Mouse (Mus musculus) erythroid progenitor cell, adult 5-6 weeks (primary cell): ENCODE results near the gene Casc3. TPM values are rescaled to one million over a fixed set of nuclear protein-coding genes. Genes with fewer than 3 reads are reported as not detected.
A peak's percentile ranks its signal among the peaks of the same experiment; 100 is the strongest.

Experiments used
- ATAC-seq: replicated peaks from 2 replicates; pipeline ENCODE4 v1.8.0; 2016; ENCODE audit warnings: moderate number of reproducible peaks, mild to moderate bottlenecking, moderate TSS enrichment, inconsistent platforms; ENCODE audit not compliant: poor library complexity, low FRiP score, severe bottlenecking
- total RNA-seq, 2 experiments: library from RNA; stranded (forward) in 1 of 2; stranded (reverse) in 1 of 2; fragments of 150-400 nt in 1 of 2; fragments of 186-747, 209-891 nt in 1 of 2; gene quantifications; 2 replicates each; pipeline versions ENCODE4 v1.2.3 to v1.2.4; 2015 to 2017; ENCODE audit warnings: low replicate concordance in 2 of 2

Gene Casc3
- total RNA-seq, 2 experiments from 2014 or later, result 60.4 to 92.7 TPM

- ATAC-seq, result peak; percentile 68
These were observed 54.3 kb downstream of the Casc3 start for GRCm38 (mm10) chr11:98858759-98859731.

- peak; percentile 94 for ATAC-seq
These were observed 58.5 kb downstream of the Casc3 start, which contains the start of gene Wipf2 for GRCm38 (mm10) chr11:98863028-98863750. Gene Wipf2 (plus strand): TSS chr11:98863638.

- ATAC-seq, result peak; percentile 27
These were observed 59.2 kb downstream of the Casc3 start for GRCm38 (mm10) chr11:98863751-98864429.

- no peak for ATAC-seq
These were observed 62.6 kb downstream of the Casc3 start for GRCm38 (mm10) chr11:98867293-98867692.

GRCm38 (mm10) chr11:98869906-98870305 lies 65.2 kb downstream of the Casc3 start:
- no peak for ATAC-seq

GRCm38 (mm10) chr11:98870791-98871190 lies 66.1 kb downstream of the Casc3 start:
- no peak for ATAC-seq

GRCm38 (mm10) chr11:98871416-98871815 lies 66.7 kb downstream of the Casc3 start:
- no peak for ATAC-seq

GRCm38 (mm10) chr11:98872040-98872439 lies 67.3 kb downstream of the Casc3 start:
- no peak for ATAC-seq

- peak; percentile 98 for ATAC-seq
These were observed 69.2 kb downstream of the Casc3 start for GRCm38 (mm10) chr11:98873900-98874299.

- no peak for ATAC-seq
These were observed 72.3 kb downstream of the Casc3 start for GRCm38 (mm10) chr11:98877001-98877400.

Other genes with a start within 250 kb of the Casc3 start
- 54.5 and 58.4 TPM in 2 replicates for gene Ormdl3, start 217.5 kb upstream of the Casc3 start, total RNA-seq (2015; ENCODE audit: low replicate concordance)
- gene Ormdl3, start 217.5 kb upstream of the Casc3 start, total RNA-seq (2017; ENCODE audit: low replicate concordance), result 68.6 and 79.1 TPM in 2 replicates
- gene Lrrc3c, start 206.6 kb upstream of the Casc3 start, total RNA-seq (2015; ENCODE audit: low replicate concordance), result not detected in 2 replicates
- not detected in 2 replicates for gene Lrrc3c, start 206.6 kb upstream of the Casc3 start, total RNA-seq (2017; ENCODE audit: low replicate concordance)
- gene Gm12355, start 179.2 kb upstream of the Casc3 start, total RNA-seq (2015; ENCODE audit: low replicate concordance), result 5.4 TPM in 1 of 2 replicates, not detected in the other
- gene Gm12355, start 179.2 kb upstream of the Casc3 start, total RNA-seq (2017; ENCODE audit: low replicate concordance), result 1.1 and 3.9 TPM in 2 replicates
- gene Gsdma3, start 178.5 kb upstream of the Casc3 start, total RNA-seq (2015; ENCODE audit: low replicate concordance), result not detected in 2 replicates
- not detected in 2 replicates for gene Gsdma3, start 178.5 kb upstream of the Casc3 start, total RNA-seq (2017; ENCODE audit: low replicate concordance)
- gene Gsdma2, start 158.1 kb upstream of the Casc3 start, total RNA-seq (2015; ENCODE audit: low replicate concordance), result not detected in 2 replicates
- not detected in 2 replicates for gene Gsdma2, start 158.1 kb upstream of the Casc3 start, total RNA-seq (2017; ENCODE audit: low replicate concordance)
- gene Gsdma, start 140.6 kb upstream of the Casc3 start, total RNA-seq (2015; ENCODE audit: low replicate concordance), result not detected in 2 replicates
- not detected in 2 replicates for gene Gsdma, start 140.6 kb upstream of the Casc3 start, total RNA-seq (2017; ENCODE audit: low replicate concordance)
- gene Psmd3, start 122.4 kb upstream of the Casc3 start, total RNA-seq (2015; ENCODE audit: low replicate concordance), result 28.1 and 30.3 TPM in 2 replicates
- gene Psmd3, start 122.4 kb upstream of the Casc3 start, total RNA-seq (2017; ENCODE audit: low replicate concordance), result 23.6 and 30.7 TPM in 2 replicates
- not detected in 2 replicates for gene Csf3, start 103.6 kb upstream of the Casc3 start, total RNA-seq (2015; ENCODE audit: low replicate concordance)
- gene Csf3, start 103.6 kb upstream of the Casc3 start, total RNA-seq (2017; ENCODE audit: low replicate concordance), result not detected in 2 replicates
- gene Med24, start 75.5 kb upstream of the Casc3 start, total RNA-seq (2015; ENCODE audit: low replicate concordance), result 30.6 and 57.7 TPM in 2 replicates
- 14.7 and 25.0 TPM in 2 replicates for gene Med24, start 75.5 kb upstream of the Casc3 start, total RNA-seq (2017; ENCODE audit: low replicate concordance)
- gene Thra, start 64.3 kb upstream of the Casc3 start, total RNA-seq (2015; ENCODE audit: low replicate concordance), result 8.6 and 13.8 TPM in 2 replicates
- gene Thra, start 64.3 kb upstream of the Casc3 start, total RNA-seq (2017; ENCODE audit: low replicate concordance), result 3.3 and 8.0 TPM in 2 replicates
- gene Nr1d1, start 29.6 kb upstream of the Casc3 start, total RNA-seq (2015; ENCODE audit: low replicate concordance), result not detected in 2 replicates
- not detected in 2 replicates for gene Nr1d1, start 29.6 kb upstream of the Casc3 start, total RNA-seq (2017; ENCODE audit: low replicate concordance)
- 43.6 and 44.7 TPM in 2 replicates for gene Msl1, start 9.4 kb upstream of the Casc3 start, total RNA-seq (2015; ENCODE audit: low replicate concordance)
- gene Msl1, start 9.4 kb upstream of the Casc3 start, total RNA-seq (2017; ENCODE audit: low replicate concordance), result 29.5 and 35.5 TPM in 2 replicates
- gene Rapgefl1, start 31.9 kb downstream of the Casc3 start, total RNA-seq (2015; ENCODE audit: low replicate concordance), result 6.7 TPM in 1 of 2 replicates, not detected in the other
- gene Rapgefl1, start 31.9 kb downstream of the Casc3 start, total RNA-seq (2017; ENCODE audit: low replicate concordance), result 1.5 TPM in 1 of 2 replicates, not detected in the other
- gene Wipf2, start 58.7 kb downstream of the Casc3 start, total RNA-seq (2015; ENCODE audit: low replicate concordance), result 15.1 and 36.0 TPM in 2 replicates
- gene Wipf2, start 58.7 kb downstream of the Casc3 start, total RNA-seq (2017; ENCODE audit: low replicate concordance), result 8.2 and 8.9 TPM in 2 replicates
- 72.4 and 84.3 TPM in 2 replicates for gene Cdc6, start 102.9 kb downstream of the Casc3 start, total RNA-seq (2015; ENCODE audit: low replicate concordance)
- 96.1 and 116 TPM in 2 replicates for gene Cdc6, start 102.9 kb downstream of the Casc3 start, total RNA-seq (2017; ENCODE audit: low replicate concordance)
- gene Rara, start 122.9 kb downstream of the Casc3 start, total RNA-seq (2015; ENCODE audit: low replicate concordance), result 4.3 and 18.4 TPM in 2 replicates
- 0.51 and 1.4 TPM in 2 replicates for gene Rara, start 122.9 kb downstream of the Casc3 start, total RNA-seq (2017; ENCODE audit: low replicate concordance)
- not detected in 2 replicates for gene Gjd3, start 178.1 kb downstream of the Casc3 start, total RNA-seq (2015; ENCODE audit: low replicate concordance)
- not detected in 2 replicates for gene Gjd3, start 178.1 kb downstream of the Casc3 start, total RNA-seq (2017; ENCODE audit: low replicate concordance)
- gene Top2a, start 219.3 kb downstream of the Casc3 start, total RNA-seq (2015; ENCODE audit: low replicate concordance), result 1,106 and 1,185 TPM in 2 replicates
- gene Top2a, start 219.3 kb downstream of the Casc3 start, total RNA-seq (2017; ENCODE audit: low replicate concordance), result 1,820 and 2,303 TPM in 2 replicates
- 12.2 and 25.2 TPM in 2 replicates for gene Igfbp4, start 236.3 kb downstream of the Casc3 start, total RNA-seq (2015; ENCODE audit: low replicate concordance)
- gene Igfbp4, start 236.3 kb downstream of the Casc3 start, total RNA-seq (2017; ENCODE audit: low replicate concordance), result 5.8 and 8.1 TPM in 2 replicates